Mouse (Mus musculus) embryo, embryonic 10 days (tissue): ENCODE data around the gene Hdac8.
A peak's percentile ranks its signal among the peaks of the same experiment; 100 is the strongest.

Experiments used
- DNase-seq: peaks from one replicate; pipeline ENCODE4 v3.0.0-alpha.2; 2015; ENCODE audit warnings: low spot score

Gene Hdac8

DNA sequence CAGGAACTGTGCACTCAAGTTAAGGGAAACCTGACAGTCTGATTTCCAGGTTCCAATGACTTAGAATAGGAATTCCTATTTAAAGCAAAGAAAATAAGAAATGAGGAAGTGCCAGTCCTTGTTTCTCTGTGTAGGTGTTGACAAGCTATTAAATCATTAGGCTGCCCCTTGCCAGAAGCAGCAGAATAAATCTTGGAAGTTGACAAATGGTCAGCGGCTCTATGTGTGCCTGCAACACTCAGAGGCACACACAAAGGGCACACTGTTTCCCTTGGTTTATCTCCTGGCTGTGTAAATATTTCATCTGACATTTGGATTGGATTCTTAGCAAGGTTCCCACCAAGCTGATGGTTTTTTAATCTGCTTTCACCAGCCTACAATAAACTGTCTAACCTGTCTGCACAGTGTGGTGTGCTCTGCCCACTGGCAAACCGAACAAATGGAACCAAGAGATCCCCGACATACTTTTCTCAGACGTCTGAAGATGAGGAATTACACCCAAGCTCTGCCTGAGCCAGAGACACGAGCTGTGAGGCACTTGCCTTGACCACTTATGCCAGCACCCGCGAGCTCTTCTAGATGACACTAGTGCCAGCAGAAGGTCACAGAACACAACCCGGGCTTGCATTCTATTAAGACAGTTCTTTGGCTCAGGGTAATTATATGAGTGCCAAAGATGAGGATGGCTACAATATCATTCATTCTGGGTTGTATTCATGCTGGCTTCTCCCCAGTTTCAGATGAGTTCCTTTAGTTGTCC is 165.6 kb downstream of the Hdac8 start:
- DNase-seq, result peak; percentile 6

DNA sequence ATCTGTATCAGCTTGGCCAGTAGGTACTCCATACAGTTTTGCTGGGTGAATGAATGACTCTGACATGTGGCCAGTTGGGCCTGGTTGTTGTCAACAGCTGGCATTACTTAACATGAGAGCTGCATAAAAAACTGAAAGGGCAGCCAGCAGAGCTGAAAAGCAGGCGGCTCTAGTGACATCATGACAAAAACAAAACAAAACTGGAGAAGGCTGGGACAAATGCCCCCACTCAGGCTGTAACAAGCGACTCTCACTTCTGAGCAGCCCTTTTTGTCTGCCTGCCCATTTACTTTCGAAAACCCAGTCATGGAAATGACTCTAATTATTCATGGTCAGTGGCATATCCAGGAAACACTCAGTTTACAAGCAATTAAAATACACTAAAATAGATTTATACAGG is 185.5 kb downstream of the Hdac8 start:
- no peak for DNase-seq

GRCm38 (mm10) chrX:102319252-102319651 is 185.9 kb downstream of the Hdac8 start:
- no peak for DNase-seq

DNA sequence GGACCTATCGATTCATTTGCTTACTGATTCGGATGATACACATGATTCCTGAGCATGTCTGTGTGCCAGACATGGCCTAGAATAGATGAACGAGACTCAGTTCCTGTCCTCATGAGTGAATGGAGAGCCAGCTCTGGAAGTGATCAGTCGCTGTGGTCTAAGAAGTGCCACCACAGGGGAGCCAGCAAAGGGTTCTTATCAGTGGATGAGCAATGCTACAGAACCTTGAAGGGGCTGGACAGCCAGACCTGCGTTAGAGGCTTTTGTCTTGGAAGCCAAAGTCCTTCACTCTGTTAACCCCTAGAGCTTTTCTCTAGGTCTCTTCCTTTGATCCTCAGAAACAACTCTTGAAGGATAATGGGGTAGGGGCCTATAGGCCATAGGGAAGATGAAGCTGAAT is 186.4 kb downstream of the Hdac8 start:
- no peak for DNase-seq

DNA sequence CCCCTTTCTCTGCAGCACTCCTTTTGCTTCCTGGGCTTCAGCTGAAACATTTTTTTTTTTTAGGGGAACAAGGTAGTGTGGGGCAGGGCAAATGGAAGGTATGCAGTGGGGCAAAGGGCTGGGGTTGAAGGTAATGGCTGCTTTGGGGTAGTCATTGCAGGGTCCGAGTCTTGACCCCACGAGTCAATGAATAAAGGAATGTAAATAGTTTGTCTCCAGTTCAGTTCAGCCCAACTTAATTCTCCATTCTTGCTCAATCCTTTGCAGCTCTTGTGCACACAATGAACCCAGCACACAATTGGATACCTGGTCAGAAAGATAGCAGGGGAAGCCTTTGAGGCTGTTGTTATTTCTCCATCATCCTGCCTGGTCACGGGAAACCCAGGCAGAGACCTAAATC is 194.0 kb downstream of the Hdac8 start:
- DNase-seq, result no peak

DNA sequence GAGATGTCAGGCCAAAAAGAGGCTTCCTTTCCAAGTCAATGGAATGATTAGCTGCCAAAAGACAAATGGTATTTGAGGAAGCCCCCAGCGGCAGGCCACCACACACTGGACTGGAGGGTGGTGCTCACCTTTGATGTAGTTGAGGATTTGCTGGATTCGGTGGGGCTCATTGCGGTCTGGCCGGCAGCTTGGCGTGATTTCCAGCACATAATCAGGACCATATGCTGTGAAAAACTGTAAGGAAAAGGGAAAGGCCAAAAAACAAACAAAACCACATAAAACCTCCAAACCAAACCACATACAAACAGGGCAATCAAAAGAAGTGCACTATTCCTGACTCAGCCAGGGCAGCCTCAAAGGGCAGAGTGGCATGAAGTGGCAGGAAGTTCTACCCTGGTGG is 197.6 kb downstream of the Hdac8 start:
- no peak for DNase-seq

DNA sequence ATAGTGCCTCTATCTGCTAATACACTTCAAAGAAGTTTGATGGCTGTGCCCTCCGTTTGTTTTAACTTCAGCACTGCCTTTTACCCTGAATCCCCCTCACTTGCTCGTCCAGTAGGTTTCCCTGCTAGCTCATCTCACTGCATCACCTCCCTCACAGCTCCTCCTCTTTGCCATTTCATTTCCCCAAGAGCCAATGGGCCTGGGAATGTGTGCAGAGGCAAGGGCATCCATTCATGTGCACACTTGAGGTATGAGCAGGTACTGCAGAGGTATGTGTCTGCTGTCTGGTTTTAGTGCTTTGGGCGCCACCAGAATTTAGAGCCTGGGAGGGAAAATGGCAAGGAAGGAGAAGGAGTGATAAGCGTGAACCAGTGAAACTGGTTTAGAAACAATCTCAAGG is 199.4 kb downstream of the Hdac8 start:
- DNase-seq, result no peak

DNA sequence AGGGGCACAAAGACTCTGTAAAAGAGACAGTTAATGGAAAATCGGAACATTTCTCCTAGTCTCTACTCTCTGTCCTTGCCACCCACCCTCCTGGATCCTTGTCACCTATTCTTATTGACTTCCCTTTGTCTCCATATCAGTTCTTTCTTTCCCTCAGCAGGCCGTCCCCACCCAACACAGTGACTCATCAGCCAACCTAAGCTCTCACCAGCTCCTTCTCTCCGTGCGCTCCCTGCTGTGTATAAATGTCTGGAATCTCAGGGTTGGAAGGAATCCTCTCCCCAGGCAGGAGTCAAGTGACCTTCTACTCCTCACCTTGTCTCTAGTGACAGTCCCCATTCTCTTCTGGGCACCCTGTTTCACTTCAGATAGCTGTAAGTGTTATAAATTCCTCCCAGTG is 200.2 kb downstream of the Hdac8 start:
- no peak for DNase-seq

- peak; percentile 27 for DNase-seq
Measured at GRCm38 (mm10) chrX:102302476-102302875, 202.7 kb downstream of the Hdac8 start.

- no peak for DNase-seq
Measured at GRCm38 (mm10) chrX:102284889-102285288, 220.3 kb downstream of the Hdac8 start.

DNA sequence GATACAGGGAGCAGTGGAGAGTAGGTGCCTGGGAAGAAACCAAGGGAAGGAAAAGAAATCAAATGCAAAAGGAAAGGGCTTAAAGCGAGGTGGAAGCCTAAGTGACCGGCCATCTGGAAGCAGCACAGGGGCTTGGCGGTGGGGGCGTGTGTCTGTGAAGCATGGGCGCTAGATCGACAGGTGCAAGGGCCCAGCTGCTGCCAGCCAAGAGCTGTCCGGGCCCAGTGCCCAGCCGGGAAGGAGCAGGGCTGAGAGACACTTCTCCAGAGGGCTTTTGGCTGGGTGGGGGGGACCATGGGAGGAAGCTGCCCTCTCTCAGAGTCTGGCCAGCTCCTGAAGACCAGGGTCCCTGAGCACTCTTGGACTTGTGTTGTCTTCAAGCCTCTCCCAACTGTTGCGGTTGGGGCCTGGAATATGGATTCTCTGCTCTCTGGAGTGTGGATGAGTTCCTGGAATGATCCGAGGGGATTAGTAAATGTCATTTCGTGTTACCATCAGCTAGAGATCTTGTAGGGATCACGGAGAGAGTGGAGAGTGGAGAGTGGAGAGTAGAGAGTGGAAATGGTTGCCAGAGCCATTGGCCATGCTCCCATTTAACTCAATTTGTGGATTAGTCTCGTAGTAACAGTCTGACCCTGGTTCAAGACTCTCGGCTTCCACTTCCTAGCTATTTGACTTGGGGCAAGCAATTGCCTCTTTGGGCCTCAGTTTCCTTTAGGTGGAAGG is 242.4 kb downstream of the Hdac8 start:
- no peak for DNase-seq

GRCm38 (mm10) chrX:102259772-102260171 is 245.4 kb downstream of the Hdac8 start:
- DNase-seq, result no peak

- peak; percentile 57 for DNase-seq
Measured at GRCm38 (mm10) chrX:102253892-102254291, 251.3 kb downstream of the Hdac8 start.

DNA sequence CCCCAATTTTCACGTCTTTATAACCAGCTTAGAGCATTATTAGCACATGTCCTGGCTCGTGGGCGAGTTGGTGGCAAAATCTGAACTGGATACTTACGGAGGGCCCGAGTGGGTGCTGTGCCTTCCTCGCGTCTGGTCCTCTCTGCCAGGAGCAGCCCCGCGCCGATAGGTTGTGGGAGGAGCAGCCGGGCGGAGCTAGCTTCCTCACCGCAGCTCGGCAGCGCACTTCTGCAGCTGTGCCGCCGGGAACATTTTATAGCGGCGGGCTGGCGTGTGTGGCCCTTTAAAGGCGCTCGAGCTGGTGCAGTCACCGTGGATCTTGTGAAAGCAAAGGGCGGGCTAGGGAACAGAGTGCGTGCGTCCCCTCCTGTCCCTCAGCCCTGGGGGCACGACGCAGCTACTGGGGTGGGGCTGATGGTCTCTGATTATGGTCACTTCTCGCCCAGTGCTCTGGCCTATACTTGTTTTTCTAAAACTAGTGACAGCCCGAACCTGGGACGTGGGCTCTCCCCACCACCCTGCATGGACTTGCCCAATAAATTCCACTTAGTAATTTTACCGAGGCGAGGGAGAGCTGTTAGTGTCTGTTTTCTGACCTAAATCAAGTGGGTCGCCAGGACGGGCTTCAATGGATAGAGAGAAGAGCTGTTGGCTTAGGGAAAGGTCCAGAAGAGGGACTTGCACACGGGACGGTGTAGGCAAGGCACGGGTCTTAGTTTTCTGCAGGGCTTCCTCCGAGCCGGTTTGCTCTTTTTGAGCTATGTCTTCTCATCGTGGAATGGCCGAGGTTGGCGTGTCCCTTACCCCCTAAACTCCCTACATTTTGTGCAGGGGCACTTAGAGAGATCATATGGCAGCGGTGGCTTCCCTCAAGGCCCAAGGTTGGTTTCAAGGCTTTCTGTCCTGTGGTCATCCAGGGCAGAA is 253.0 kb downstream of the Hdac8 start, which contains the start of gene Cited1:
Cited1 (minus strand) TSS at position 245 of the 924 bp plus-strand sequence.
- peak; percentile 84 for DNase-seq

DNA sequence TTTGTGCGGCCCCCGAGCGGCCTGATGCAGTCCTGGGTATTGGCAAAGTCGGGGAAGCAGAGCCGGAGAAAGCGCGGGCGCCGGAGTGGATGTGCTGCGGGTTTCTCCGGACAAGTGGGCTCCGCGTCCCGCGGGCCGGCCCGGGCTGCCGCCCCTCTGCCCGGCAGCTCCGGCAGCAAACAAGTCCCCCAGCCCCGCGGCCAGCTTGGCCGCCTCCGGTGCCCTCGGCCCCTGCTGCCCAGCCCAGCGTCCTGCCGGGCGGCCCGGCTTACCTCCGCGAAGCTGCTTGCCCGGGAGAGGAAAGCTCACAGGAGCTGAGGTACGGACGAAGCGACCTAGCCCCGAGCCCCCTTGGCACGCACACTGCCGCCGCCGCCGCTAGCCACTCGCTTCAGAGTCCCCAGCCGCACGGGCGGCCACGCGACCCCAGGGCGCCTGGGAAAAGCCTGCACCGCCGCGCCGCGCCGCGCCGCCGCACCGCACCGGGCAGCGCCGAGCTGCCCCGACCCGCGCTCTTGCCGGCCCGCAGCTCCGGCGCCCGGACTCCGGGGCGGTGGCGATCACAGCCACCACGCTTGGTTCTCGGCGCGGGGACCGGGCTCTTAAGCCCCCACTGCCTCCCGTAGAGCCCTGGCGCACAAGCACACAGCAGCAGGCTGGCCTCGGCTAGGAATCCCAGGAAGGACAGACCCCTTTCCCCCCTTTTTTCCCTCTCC is 253.8 kb downstream of the Hdac8 start:
- peak; percentile 20 for DNase-seq

DNA sequence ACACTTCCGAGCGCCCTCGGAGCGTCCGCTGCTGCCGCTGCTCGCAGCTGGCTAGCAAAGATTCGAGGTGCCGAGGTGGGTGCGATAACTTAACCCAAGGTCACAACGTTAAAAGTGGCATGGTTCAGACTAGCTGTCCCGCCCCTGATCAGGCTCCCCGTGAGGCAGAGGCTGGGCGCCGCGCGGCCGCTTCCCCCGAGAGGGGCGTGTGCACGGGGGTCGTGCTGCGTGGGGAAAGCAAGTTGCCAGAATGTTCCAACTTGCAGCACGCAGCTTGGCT is 254.3 kb downstream of the Hdac8 start:
- peak; percentile 9 for DNase-seq

DNA sequence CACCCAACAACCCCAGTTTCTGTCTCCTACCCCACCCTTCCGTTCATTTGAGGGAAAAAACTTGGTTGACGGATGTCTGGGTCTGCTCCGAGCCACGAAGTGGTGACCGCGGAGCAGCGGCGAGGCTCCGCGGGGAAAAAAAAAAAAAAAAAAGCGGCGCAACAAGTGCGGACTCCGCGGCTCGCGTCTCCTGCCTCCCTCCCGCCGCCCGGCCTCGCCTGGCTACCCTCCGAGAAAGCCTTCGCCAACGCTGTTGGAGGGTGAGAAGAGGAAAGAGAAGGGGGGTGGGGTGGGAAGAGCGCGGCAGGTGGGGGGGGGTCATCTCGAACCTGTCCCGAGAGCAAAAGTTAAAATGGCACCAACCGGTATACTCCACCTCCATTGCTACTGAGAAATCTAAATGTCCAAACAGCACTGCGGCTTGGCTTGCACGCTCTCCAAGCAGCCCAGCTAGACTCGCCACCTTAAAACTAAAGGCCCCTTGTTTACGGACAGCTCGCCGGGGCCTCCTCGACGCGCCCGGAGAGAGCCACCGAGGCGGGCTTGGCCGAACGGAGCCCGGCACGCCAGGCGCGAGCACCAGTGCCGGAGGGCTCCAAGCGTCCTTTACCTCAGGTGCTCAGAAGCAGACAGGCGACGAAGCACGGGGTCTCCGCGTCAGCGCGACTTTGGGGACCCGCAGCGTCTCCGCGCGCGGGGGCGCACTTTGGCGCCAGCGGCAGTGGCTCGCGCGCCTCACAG is 254.8 kb downstream of the Hdac8 start:
- DNase-seq, result peak; percentile 22

- no peak for DNase-seq
Measured at GRCm38 (mm10) chrX:102244334-102244733, 260.8 kb downstream of the Hdac8 start.
